Mouse (Mus musculus): ENCODE measurements around the gene Myo9a. TPM values are rescaled to one million over a fixed set of nuclear protein-coding genes. Genes with fewer than 3 reads are reported as not detected.

The Myo9a gene
- polyA plus RNA-seq, 1 experiment from 2014 or later, result 20.8 TPM

Other genes starting within 250 kb of the Myo9a start
- 49.0 and 53.0 TPM in 2 replicates for gene Hexa, start 211.4 kb upstream of the Myo9a start, polyA plus RNA-seq (2016; fragmentation: Nextera tagmentation; extraction: Ambion mirVana)
- 0.18 TPM in 1 of 2 replicates, not detected in the other for gene Tmem202, start 211.0 kb upstream of the Myo9a start, polyA plus RNA-seq (2016; fragmentation: Nextera tagmentation; extraction: Ambion mirVana)
- 16.5 and 17.0 TPM in 2 replicates for gene Celf6, start 173.0 kb upstream of the Myo9a start, polyA plus RNA-seq (2016; fragmentation: Nextera tagmentation; extraction: Ambion mirVana)
- 140 and 153 TPM in 2 replicates for gene Parp6, start 133.6 kb upstream of the Myo9a start, polyA plus RNA-seq (2016; fragmentation: Nextera tagmentation; extraction: Ambion mirVana)
- gene Pkm, start 94.5 kb upstream of the Myo9a start, polyA plus RNA-seq (2016; fragmentation: Nextera tagmentation; extraction: Ambion mirVana), result 1,532 and 1,641 TPM in 2 replicates
- 0.56 and 0.73 TPM in 2 replicates for gene Gramd2, start 70.8 kb upstream of the Myo9a start, polyA plus RNA-seq (2016; fragmentation: Nextera tagmentation; extraction: Ambion mirVana)
- 16.5 and 17.7 TPM in 2 replicates for gene Senp8, start 186 bp upstream of the Myo9a start, polyA plus RNA-seq (2016; fragmentation: Nextera tagmentation; extraction: Ambion mirVana)
- gene Nr2e3, start 209.8 kb downstream of the Myo9a start, polyA plus RNA-seq (2016; fragmentation: Nextera tagmentation; extraction: Ambion mirVana), result 0.09 and 0.10 TPM in 2 replicates

Measured in neural tube, embryonic 12.5 days (tissue).